Mouse (Mus musculus) cerebellum, postnatal 25 days (tissue): ENCODE measurements around the gene Setx.

Source experiments
- DNase-seq, 2 experiments: peaks; one replicate each; pipeline ENCODE4 v3.0.0; 2021; ENCODE audit warnings: mixed read lengths in 2 of 2

The Setx gene

GRCm38 (mm10) chr2:29218831-29219230, 94.8 kb downstream of the Setx start:
- DNase-seq: peak in 1 of 2 experiments; percentile 49

DNA sequence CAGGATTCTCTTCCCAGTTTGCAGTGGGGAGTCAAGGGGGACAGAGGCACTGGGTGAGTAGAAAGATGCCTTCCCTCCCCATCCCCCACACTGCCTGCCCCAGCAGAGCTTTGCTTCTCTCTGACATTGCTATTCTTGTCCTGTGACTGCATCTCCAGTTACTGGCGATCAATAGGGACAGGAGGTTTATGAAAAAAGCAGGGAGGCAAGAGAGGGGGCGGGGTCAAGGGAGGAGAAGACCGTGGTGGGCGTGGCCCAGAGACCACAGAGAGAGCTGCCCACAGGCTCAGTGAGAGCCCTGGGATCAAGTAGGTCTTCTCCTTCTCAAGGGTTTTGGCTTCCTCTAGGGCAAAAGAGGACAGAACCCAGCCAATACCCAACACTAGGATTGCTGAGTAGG, 98.3 kb downstream of the Setx start:
- peak; percentile 43 to 62 for DNase-seq

GRCm38 (mm10) chr2:29223591-29224262, 99.7 kb downstream of the Setx start:
- DNase-seq: peak; percentile 63 to 66

- peak in 1 of 2 experiments; percentile 58 for DNase-seq
Observed at GRCm38 (mm10) chr2:29226671-29227070, 102.7 kb downstream of the Setx start.

DNA sequence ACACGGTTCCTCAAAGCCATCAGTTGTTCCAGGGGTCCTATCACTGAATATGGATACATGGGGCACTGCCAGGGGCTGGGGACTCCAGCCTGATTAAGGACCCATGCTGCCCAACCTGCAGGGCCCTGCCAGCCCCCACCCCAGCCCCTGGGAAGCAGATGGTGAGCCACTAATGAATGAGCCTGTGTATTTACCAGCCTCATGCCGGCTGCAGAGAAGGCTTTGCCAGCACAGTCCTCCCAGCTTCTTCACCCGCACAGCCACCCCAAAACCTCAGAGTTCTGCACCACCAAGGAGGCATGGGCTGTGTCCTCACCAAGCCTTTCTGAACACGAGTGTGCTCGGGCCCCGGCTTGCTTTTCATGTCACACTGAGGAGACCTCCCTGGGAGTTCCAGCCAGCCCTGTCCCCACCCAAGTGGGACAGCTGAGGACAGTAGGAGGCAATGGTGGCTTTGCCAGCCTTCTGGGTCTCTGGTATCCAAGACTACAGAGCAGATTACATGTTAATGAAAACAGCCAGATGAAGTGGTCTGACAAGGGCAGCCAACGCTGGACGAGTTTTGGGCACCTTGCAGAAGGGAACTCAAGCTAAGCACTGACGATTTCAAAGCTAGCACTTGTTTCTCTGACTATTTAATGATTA, 106.3 kb downstream of the Setx start:
- peak; percentile 45 to 47 for DNase-seq
